Mouse (Mus musculus) limb, embryonic 10.5 days (tissue): ENCODE results near the gene Pla2g4b. TPM values are rescaled to one million over a fixed set of nuclear protein-coding genes. Genes with fewer than 3 reads are reported as not detected.

ENCODE experiments used
- DNase-seq: peaks from one replicate; pipeline ENCODE4 v3.0.0-alpha.2; 2017; ENCODE audit warnings: low spot score
- H3K27ac ChIP-seq: fragments of 300-500 bp; sonication (generic); 2 replicates; pipeline ENCODE4 v1.5.1; 2016; ENCODE audit warnings: mild to moderate bottlenecking
- H3K27me3 ChIP-seq: fragments of 300-500 bp; sonication (generic); 2 replicates; pipeline ENCODE4 v1.6.1; 2016; ENCODE audit warnings: low read depth, mild to moderate bottlenecking; ENCODE audit not compliant: poor library complexity, severe bottlenecking
- H3K36me3 ChIP-seq: fragments of 300-500 bp; sonication (generic); 2 replicates; pipeline ENCODE4 v1.6.1; 2016; ENCODE audit warnings: mild to moderate bottlenecking, moderate library complexity
- H3K4me1 ChIP-seq: fragments of 300-500 bp; sonication (generic); 2 replicates; pipeline ENCODE4 v1.6.1; 2016
- H3K4me3 ChIP-seq: fragments of 300-500 bp; sonication (generic); 2 replicates; pipeline ENCODE4 v1.5.1; 2016; ENCODE audit warnings: mild to moderate bottlenecking, moderate library complexity
- H3K9me3 ChIP-seq: fragments of 300-500 bp; sonication (generic); replicated peaks from 2 replicates; pipeline ENCODE4 v1.6.1; 2016; ENCODE audit warnings: mild to moderate bottlenecking
- WGBS: fragments of 180-500 bp; shearing (Covaris S2); methylation state at CpG from one replicate; pipeline ENCODE4 v1.1.7; 2016; 5-methylcytosine and 5-hydroxymethylcytosine counted together
- polyA plus RNA-seq: library from polyadenylated mRNA; unstranded; fragments of >200 nt; fragmentation: Nextera tagmentation; extraction: Ambion mirVana; gene quantifications from 2 replicates; pipeline ENCODE4 v1.2.1, GENCODE M21; 2016

Gene Pla2g4b
- polyA plus RNA-seq, 1 experiment from 2014 or later, result 3.9 TPM

- Histone ChIP-seq H3K27ac (no peak overlapping the region; the same call in 1 of the 2 replicates), H3K36me3 (no peaks in the 10 kb centered on the region), H3K9me3 (no peaks in the 10 kb centered on the region), H3K27me3 (no peaks in the 10 kb centered on the region), H3K4me1 (0 out of 2 replicates have a peak, but pooled peaks cover 9% of the 10 kb centered on the region), H3K4me3 (no peak overlapping the region)
- DNase-seq, result no peak
- WGBS, result 92% methylated on average over 12 of the region's 12 CpGs
Observed at GRCm38 (mm10) chr2:120054771-120055552, 21.7 kb downstream of the Pla2g4b start.

DNA sequence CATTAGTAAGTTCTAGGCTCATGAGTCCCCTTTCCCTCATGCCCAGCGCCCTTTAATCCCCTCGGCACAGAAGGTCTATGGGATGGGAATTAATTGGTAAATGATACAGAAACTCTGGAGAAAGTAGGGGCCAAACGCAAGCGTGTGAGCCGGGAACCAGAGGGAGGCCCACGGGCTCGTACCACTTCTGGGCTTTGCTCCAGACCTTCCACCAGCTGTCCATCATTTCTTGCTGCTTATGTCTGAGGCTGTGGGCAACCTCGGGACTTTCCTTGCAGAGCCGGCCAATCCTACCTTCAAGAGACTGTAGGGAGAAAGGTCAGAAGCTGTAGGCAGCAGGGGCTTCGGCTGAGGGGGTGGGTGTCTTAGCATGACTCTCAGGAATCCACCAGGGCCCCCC is 22.7 kb downstream of the Pla2g4b start:
- no peaks in the 10 kb centered on the region for H3K36me3 ChIP-seq
- no peaks in the 10 kb centered on the region for H3K27me3 ChIP-seq
- H3K4me1 ChIP-seq, result 0 out of 2 replicates have a peak, but pooled peaks cover 9% of the 10 kb centered on the region
- no peak for DNase-seq
- H3K4me3 ChIP-seq, result no peak overlapping the region
- H3K9me3 ChIP-seq, result no peaks in the 10 kb centered on the region
- 92% methylated on average over 10 of the region's 10 CpGs for WGBS
- 0 out of 2 replicates have a peak overlapping the region, but pooled peaks have one; percentile 10 for H3K27ac ChIP-seq

DNA sequence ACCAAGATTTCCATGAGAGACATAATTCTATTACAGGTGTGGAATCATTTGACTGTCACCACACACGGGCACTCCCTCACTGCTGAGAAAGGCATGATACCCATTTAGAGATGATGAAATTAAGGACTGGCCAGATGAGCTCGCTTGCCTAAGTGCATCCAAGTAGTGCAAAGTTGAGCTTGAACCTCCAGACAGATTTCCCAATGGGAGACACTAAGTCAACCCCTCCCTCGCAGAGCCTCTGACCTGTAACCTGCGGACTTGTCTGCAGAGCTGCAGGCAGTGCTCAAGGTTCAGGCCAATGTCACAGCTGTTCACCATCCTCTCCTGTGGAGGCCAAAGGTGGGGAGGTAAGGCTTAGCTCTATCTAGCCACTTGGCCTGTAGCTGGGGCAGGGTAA is 25.6 kb downstream of the Pla2g4b start:
- DNase-seq, result no peak
- H3K27ac ChIP-seq, result no peak overlapping the region
- no peaks in the 10 kb centered on the region for H3K27me3 ChIP-seq
- WGBS, result 91% methylated on average over 4 of the region's 4 CpGs
- no peaks in the 10 kb centered on the region for H3K9me3 ChIP-seq
- no peaks in the 10 kb centered on the region for H3K36me3 ChIP-seq
- H3K4me3 ChIP-seq, result no peak overlapping the region
- H3K4me1 ChIP-seq, result 0 out of 2 replicates have a peak, but pooled peaks cover 6% of the 10 kb centered on the region

GRCm38 (mm10) chr2:120059466-120059865 is 26.2 kb downstream of the Pla2g4b start:
- WGBS, result 81% methylated on average over 3 of the region's 3 CpGs
- no peak overlapping the region for H3K27ac ChIP-seq
- no peaks in the 10 kb centered on the region for H3K27me3 ChIP-seq

GRCm38 (mm10) chr2:120060190-120060589 is 27.0 kb downstream of the Pla2g4b start:
- WGBS, result 72% methylated on average over 6 of the region's 6 CpGs

More at GRCm38 (mm10) chr2:120059466-120059865, 26.2 kb downstream of the Pla2g4b start:
- H3K36me3 ChIP-seq, result no peaks in the 10 kb centered on the region
- H3K4me3 ChIP-seq, result no peak overlapping the region
- no peak for DNase-seq
- 0 out of 2 replicates have a peak, but pooled peaks cover 6% of the 10 kb centered on the region for H3K4me1 ChIP-seq
- no peaks in the 10 kb centered on the region for H3K9me3 ChIP-seq

DNA sequence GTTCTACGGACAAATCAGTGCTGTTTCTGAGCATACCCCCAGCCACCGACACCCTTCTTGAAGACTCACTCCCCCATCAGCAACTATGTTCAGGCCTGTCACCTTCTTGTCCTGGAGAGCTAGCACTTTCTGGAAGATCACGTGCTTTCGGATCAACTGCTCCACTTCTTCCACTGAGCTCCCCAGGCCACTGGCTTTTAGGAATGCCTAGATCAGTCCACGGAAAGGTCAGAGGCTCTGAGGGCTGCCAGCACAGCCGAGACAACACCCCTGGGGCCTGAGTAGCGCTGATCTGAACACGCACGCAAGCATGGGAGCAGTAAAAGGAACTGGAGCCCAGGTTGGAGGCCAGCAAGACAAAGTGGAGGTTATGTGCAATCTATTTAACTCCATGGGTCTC is 27.4 kb downstream of the Pla2g4b start:
- no peaks in the 10 kb centered on the region for H3K36me3 ChIP-seq
- H3K27ac ChIP-seq, result no peak overlapping the region
- no peak for DNase-seq
- no peak overlapping the region for H3K4me3 ChIP-seq
- 0 out of 2 replicates have a peak, but pooled peaks cover 6% of the 10 kb centered on the region for H3K4me1 ChIP-seq
- no peaks in the 10 kb centered on the region for H3K27me3 ChIP-seq
- WGBS, result 78% methylated on average over 9 of the region's 9 CpGs
- H3K9me3 ChIP-seq, result no peaks in the 10 kb centered on the region

More at GRCm38 (mm10) chr2:120060190-120060589, 27.0 kb downstream of the Pla2g4b start:
- Histone ChIP-seq H3K9me3 (no peaks in the 10 kb centered on the region), H3K27me3 (no peaks in the 10 kb centered on the region), H3K27ac (no peak overlapping the region), H3K4me1 (0 out of 2 replicates have a peak, but pooled peaks cover 6% of the 10 kb centered on the region), H3K36me3 (no peaks in the 10 kb centered on the region), H3K4me3 (no peak overlapping the region)
- no peak for DNase-seq

GRCm38 (mm10) chr2:120062248-120062647 is 29.0 kb downstream of the Pla2g4b start:
- 89% methylated on average over 8 of the region's 8 CpGs for WGBS
- Histone ChIP-seq H3K9me3 (no peaks in the 10 kb centered on the region), H3K4me1 (0 out of 2 replicates have a peak, but pooled peaks cover 6% of the 10 kb centered on the region), H3K27me3 (no peaks in the 10 kb centered on the region), H3K4me3 (no peak overlapping the region), H3K36me3 (no peaks in the 10 kb centered on the region), H3K27ac (no peak overlapping the region)
- DNase-seq, result no peak

- WGBS, result 81% methylated on average over 6 of the region's 6 CpGs
Observed at GRCm38 (mm10) chr2:120064639-120065038, 31.4 kb downstream of the Pla2g4b start.

DNA sequence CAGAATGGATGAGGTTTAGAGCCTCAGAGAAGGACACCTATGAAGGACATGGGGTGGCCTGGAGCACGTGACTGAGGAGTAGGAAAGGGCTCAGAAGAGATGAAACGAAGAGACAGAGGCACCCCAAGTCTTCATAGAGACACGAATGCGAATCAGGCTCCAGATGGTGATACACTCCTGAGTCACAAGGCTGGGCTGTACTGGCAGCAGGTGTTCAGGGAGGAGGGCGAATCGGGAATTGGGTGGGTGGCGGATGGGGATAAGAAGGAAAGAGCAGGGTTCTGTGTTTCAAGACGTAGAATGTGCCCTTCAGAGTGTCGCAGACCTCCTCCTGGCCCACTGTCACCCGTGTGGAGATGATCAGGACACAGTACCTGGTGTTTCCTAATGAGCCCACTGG is 32.0 kb downstream of the Pla2g4b start:
- no peak overlapping the region for H3K4me3 ChIP-seq
- H3K27ac ChIP-seq, result no peak overlapping the region
- H3K27me3 ChIP-seq, result peaks cover 3% of the 10 kb centered on the region; the same call in 1 of the 2 replicates
- no peak for DNase-seq
- WGBS, result 89% methylated on average over 10 of the region's 10 CpGs
- no peaks in the 10 kb centered on the region; the same call in 1 of the 2 replicates for H3K4me1 ChIP-seq
- H3K9me3 ChIP-seq, result no peaks in the 10 kb centered on the region
- no peaks in the 10 kb centered on the region for H3K36me3 ChIP-seq

More at GRCm38 (mm10) chr2:120064639-120065038, 31.4 kb downstream of the Pla2g4b start:
- no peaks in the 10 kb centered on the region for H3K9me3 ChIP-seq
- H3K4me1 ChIP-seq, result peaks cover 2% of the 10 kb centered on the region; the same call in 1 of the 2 replicates
- H3K27ac ChIP-seq, result no peak overlapping the region
- DNase-seq, result no peak
- H3K36me3 ChIP-seq, result no peaks in the 10 kb centered on the region
- H3K4me3 ChIP-seq, result no peak overlapping the region
- H3K27me3 ChIP-seq, result no peaks in the 10 kb centered on the region

DNA sequence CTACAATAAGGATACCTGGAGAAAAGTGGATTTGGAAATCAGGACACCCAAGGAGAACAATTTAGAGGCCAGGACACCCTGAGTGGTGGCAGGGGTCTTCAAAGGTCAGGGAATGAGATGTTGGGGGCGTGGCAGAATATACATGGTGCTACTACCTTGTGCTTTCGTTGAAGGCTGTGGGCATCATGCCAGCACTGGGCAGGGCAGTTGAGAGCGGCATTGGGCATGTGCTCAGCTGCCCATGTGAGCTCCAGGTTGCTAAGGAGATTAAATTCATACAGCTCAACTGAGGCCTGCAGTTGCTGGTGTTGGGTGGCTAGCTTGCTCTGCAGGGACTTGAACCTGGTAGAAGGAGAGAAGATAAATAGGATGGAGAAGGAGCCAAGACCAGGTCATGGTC is 33.0 kb downstream of the Pla2g4b start:
- Histone ChIP-seq H3K27me3 (peaks cover 5% of the 10 kb centered on the region; the same call in 1 of the 2 replicates), H3K36me3 (no peaks in the 10 kb centered on the region)

DNA sequence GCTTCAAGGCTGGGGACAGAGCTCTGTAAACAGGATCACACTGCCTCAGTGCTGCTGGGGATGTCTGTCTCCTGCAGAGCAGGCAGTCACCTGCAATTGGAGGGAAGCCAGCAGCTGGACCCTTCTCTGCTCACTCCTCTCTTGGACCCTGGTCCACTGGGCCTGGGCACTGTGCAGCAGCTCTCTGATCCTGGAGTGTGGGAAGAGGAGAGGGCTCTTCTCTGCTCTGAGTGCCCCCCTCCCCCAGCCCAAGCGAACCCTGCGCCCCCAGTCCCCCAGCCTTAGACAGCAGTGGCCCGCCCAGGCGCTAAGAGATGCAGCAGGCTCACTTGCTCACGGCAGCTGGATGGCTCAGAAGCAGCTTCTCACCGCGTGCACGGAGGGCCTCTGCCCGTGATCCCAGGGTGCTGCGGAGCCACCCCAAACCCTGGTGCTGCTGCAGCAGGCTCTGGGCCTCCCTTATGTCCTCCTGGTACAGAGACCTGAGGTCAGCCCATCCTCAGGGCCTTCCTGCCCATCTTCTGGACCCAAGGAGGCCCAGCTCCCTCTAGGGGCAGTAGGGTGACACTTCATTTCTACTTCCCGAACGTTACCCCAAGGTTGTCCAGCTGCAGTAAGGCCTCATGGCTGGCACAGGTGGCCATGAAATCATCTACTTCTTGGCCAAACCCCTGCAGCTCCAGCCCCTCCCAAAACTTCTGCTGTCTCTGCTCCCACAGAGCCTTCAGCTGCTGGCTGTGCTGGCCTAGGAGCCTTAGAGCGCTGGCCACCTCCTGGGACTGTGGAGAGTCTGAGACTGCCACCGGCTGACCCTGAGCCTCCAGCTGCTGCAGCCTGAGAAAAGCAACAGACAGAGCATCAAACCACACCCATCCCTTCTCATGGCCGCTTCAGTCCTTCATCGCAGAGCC is 35.6 kb downstream of the Pla2g4b start:
- no peaks in the 10 kb centered on the region for H3K36me3 ChIP-seq
- 44% methylated on average over 16 of the region's 16 CpGs for WGBS
- H3K9me3 ChIP-seq, result no peaks in the 10 kb centered on the region
- DNase-seq, result peak; percentile 54
- no peaks in the 10 kb centered on the region; the same call in 1 of the 2 replicates for H3K4me1 ChIP-seq
- no peak overlapping the region for H3K27ac ChIP-seq
- H3K4me3 ChIP-seq, result no peak overlapping the region
- H3K27me3 ChIP-seq, result peaks cover 6% of the 10 kb centered on the region; the same call in 1 of the 2 replicates

More for the DNA sequence above, 33.0 kb downstream of the Pla2g4b start:
- WGBS, result 90% methylated on average over 3 of the region's 3 CpGs
- H3K4me1 ChIP-seq, result no peaks in the 10 kb centered on the region; the same call in 1 of the 2 replicates
- no peaks in the 10 kb centered on the region for H3K9me3 ChIP-seq
- H3K27ac ChIP-seq, result no peak overlapping the region
- H3K4me3 ChIP-seq, result no peak overlapping the region
- DNase-seq, result no peak

DNA sequence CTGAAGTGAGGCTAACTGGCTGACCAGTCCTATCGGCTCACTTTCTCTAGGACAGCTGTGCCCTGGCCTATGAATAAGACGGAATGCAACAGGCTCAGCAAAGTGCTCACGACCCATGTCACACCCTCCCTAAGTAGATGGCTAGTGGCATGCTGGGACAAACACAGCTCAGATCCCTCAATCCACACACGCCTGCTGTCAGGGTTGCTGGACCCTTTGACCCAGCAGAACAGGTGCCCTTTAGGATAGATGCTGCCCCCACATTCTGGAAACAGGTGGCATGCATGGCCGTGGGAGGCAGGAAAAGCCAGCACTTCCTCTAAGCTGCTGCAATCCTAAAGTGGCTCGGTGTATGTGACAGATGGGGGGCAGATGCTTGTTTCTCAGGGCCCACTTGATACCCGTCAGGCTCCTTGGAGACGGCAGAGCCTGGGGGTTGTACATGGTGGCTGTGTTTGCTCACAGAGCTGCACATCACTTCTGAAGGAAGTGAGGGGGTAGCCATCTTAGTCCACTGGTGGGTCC is 36.3 kb downstream of the Pla2g4b start:
- Histone ChIP-seq H3K4me1 (no peaks in the 10 kb centered on the region; the same call in 1 of the 2 replicates), H3K27ac (no peak overlapping the region), H3K27me3 (peaks cover 13% of the 10 kb centered on the region), H3K4me3 (no peak overlapping the region), H3K9me3 (no peaks in the 10 kb centered on the region), H3K36me3 (no peaks in the 10 kb centered on the region)
- WGBS, result 76% methylated on average over 8 of the region's 8 CpGs
- DNase-seq, result no peak
